Mouse (Mus musculus) right cerebral cortex, postnatal 25 days (tissue): ENCODE data around the gene Rimbp3.

ENCODE experiments used
- DNase-seq: peaks from one replicate; pipeline ENCODE4 v3.0.0; 2022

Rimbp3 gene

GRCm38 (mm10) chr16:17258917-17259316, 50.5 kb downstream of the Rimbp3 start:
- DNase-seq = no peak

GRCm38 (mm10) chr16:17261341-17261740, 52.9 kb downstream of the Rimbp3 start:
- no peak for DNase-seq
